Mouse (Mus musculus): Measurements from ENCODE around the gene 3110082I17Rik.
A peak's percentile ranks its signal among the peaks of the same experiment; 100 is the strongest.

3110082I17Rik gene

DNA sequence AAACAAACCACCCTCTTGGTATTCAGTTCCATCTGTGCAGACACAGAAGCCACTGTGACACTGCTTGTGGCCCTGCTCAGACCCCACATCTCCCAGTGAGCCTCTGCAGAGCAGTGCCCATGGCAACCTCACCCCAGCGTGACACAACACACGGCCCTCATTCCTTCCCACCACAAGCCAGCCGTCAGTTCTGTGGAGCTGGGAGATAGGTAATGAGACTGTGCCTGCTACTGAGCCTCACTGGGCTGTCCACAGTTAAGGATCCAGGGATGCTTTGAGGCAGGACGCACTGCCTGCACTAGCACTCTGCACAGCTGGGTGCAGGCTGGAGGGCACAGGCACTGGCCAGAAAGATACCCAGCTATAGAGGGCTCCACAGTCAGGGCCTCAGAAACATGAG, 10.4 kb downstream of the 3110082I17Rik start:
- peak; percentile 35 for DNase-seq

DNA sequence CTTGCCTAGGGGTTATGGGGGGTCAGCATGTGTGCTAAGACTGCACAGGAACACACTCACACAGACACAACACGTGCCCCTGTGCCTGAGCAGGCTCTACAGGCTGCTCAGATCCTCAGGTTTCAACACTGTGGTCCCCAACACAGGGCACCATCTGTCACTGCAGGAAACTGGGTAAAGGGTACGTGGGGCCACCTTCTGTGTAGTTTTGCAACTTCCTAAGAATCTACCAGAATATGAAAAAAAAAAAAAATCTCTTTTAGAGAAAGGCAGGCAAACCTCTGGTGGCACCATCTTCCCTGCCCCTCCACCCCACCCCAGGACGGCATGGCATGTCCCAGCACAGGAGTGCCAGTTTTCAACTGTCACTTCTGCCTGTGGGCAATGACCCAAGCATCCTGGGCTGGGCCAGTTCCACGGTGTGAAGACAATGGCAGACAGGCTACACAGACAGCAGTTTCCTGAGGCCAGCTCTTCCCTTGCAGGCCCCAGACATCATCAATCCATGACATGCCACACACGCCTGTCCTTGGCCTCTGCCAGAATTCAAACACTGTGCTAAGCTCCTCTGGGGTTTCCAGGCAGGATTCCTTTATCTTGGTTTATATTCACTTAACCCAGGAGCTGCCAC, 11.1 kb downstream of the 3110082I17Rik start:
- peak; percentile 70 for DNase-seq

DNA sequence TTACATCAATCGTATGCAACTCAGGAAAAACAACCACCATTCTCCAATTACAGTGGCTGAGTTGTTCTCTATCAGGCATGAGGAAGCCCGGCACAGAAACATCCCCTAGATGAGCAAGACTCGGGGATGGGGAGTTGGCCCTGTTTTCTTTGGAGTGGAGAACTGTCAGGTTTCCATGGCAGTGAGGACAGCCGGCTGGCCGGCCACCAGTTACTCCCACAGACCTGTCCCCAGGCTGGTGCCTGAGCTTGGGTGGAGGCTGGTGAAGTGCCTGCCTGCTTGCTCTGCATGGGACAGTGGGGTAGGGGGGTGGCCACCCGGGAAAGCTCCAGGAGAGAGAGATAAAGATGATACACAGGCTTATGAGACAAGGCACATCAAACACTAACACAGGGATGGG, 12.3 kb downstream of the 3110082I17Rik start:
- no peak for DNase-seq

DNA sequence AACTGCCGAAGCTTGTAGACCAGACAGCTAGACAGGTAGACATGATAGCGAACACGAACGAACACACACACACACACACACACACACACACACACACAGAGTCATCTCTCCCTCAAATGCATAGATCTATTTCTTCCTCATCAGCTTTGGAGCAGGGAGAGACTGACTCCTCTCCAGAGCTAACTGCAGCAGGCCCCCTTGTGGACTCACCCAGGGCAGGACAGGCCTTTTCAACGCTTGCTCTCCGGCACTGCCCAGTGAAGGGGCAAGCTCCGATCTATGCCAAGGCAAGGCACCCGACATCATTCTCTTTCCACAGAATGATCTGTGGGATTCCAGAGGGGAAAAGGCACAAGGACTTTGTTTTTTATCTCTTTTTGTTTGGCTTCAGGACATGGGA, 15.1 kb downstream of the 3110082I17Rik start:
- no peak for DNase-seq

DNA sequence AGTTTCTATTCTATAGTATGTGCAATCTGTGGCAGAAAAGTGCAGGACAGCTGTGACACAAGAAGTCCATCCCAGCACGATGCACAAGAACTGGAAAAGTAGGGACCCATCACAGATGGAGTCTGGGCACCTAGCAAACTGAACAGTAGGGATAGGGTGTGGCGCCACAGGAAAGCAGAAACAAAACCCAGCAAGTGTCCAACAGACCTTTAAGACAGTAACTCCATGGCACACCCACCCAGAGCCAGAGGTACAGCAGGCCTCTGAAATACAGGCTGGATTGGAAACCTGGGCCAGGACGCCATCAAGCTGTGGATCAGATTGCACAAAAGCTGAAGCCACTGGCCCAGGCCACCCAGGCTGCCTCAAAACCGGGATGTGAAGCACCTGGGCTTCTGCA, 17.4 kb downstream of the 3110082I17Rik start:
- DNase-seq = no peak

DNA sequence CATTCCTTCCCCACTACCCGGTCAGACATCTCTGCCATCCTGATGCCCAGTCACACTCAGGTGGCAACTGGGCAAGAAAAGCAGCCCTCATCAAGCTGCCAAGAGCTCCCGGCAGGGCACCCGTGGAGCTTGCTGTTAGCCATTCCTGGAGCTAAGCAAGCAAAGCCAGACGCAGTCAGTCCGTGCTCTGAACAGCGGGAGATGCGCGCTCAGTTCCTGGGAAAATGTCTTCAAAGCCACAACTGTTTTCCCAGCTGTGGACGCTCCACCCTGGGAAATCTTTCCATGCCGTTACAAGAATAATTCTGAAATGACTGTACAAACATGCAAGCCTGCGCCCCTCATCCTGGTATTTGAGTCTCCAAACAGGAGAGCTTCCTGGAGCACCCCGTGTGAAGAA, 17.9 kb downstream of the 3110082I17Rik start:
- DNase-seq = no peak

DNA sequence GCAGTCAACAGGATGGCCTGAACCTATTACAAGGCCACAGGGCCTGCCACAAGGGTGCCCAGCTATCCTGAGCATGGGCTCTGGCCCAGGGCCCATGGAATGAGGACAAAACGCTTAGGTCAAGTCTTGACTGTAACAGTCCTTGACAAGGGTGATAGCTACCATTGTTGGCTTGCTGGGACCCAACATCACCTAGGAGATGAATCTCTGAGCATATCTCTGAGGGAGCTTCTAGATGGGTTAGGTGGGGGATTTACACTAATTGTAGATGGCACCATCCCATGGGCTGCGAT, 18.7 kb downstream of the 3110082I17Rik start:
- DNase-seq = no peak

DNA sequence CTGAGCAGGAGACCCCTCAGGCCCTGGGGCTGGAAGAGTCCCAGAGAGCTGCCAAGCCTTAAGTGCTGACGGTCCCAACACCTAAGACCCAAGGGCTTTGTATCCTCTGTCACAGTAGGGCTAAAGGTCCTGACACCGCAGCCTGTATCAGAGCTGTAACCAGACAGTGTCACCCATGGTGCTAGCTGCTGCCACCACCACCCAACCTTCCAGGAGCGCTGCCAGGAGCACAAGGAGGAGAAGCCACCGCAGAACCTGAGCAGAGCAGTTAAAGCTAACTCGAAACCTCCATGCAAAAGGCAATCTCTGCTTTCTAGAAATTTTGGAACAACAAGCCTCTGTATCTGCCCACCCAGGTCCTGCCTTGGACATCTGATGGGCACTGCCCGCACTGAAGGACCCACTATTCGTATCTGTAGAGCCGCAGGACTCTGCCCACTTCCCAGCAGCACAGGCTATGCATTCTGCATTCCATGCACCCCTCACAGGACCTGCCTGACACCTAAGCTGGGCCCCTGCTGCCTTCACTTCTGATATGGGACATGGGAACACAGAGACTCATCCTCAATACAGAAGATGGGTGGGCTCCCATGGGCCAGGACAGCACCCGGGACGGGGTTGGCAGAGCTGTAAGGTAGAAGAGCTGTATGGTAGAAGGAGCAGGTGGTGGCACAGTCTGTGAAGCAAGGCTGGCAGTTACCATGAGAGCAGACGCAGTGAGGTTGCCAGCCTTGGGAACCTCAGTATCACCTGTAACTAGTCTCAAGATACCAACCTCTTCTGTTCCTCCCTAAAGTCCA, 19.2 kb downstream of the 3110082I17Rik start:
- no peak for DNase-seq

DNA sequence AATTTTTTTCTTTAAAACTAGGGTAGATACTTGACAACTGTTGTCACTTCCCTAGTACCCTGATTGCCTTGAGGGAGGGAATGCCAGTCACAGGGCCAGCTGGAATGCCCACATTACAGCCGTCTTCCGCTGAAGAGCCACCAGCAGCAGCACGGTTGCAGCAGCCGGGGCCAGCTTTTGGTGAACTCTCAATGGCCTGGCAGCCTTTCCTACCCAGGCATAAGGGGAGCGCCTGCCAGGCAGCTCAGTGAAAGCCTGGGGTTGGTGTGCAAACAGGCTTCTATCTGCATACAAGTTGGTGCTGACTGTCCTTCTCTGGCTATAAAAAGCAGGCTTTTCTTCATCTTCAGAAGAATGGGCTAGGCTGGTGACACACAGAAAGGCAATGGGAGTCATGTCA, 19.9 kb downstream of the 3110082I17Rik start:
- DNase-seq = no peak

DNA sequence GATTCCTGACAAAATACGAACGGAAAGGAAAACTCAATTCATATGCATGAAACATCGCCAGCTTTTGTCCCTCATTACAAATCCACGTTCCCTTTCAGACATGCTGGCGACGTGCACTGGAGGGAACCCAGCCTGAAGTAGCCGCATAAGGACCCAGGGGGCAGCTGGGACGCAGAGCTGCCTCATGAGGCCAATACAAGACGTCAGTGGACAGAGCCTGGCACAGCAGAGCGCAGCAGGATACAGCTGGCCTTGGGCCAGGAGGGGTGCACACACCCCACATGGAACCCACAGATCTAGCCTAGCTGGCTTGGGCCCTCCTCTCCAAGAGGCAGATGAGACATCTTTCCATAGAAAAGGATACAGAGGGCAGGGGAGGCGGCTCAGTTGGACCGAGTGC, 21.9 kb downstream of the 3110082I17Rik start:
- DNase-seq = no peak

DNA sequence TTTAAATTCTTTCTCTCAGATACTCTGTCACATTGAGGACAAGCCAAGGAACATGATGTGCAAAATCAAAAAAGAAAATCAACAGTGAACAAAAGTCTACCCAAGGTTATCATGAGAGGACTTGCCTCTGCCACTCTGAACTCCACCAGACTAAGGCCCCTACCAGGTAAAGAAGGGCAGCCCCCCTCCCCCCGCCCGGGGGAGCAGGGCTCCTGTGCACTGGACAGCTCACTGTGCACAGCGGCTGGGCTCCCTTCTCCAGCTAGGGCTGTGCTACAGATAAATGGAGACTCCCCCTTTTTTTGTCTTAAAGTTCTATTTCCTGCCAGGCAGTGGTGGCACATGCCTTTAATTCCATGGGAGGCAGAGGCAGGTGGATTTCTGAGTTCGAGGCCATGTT, 22.6 kb downstream of the 3110082I17Rik start:
- DNase-seq = no peak

DNA sequence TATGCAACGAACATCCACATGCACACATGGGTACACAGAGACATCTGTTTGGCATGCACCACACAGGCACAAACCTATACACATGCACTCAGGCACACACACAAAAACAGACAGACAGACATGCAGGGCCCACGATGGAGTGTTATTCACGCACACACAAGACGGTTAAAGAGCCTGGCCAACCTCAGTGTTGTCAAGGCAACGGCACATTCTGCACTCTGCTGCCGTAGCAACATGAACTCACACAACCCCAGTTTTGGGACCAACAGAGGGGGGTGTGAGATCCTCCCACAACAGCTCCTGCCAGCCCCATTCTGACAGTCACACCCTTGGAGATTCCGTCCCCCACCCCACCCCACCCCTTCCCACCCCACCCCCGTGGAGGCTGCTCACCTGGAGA, 25.4 kb downstream of the 3110082I17Rik start:
- no peak for DNase-seq

DNA sequence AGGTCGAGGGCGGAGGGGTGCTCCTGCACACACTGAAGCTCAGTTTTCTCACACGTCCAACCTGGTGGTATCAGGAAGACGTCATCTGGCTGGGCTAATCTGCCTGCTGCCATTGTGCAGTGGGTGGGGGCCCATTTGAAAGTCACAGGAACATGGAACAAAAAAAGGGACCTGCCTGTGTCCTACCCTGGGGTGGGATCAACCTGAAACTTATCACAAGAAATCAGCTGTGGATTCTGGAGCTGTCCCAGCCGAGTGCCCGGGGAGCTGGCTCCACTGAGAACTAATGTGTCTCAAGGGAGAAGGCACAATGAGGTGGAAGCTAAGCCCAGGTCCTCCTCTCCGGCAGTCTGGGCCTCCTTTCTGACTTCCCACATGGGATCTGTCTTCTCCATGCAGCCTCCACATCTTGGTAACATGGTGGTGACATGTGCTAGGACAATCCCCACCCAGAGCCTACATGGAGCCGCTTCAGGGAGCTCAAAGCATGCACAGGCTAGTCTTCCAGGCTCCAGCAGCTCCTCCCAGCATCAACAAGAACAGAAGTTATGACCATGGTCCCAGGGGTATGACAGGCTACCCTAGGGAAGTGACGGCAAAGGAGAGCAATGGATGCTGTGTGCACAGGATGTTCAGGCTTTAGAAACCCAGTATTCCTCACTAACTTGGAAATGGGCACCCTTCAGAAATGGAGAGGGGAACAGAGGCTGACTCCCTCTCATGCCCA, 26.3 kb downstream of the 3110082I17Rik start:
- DNase-seq = no peak

DNA sequence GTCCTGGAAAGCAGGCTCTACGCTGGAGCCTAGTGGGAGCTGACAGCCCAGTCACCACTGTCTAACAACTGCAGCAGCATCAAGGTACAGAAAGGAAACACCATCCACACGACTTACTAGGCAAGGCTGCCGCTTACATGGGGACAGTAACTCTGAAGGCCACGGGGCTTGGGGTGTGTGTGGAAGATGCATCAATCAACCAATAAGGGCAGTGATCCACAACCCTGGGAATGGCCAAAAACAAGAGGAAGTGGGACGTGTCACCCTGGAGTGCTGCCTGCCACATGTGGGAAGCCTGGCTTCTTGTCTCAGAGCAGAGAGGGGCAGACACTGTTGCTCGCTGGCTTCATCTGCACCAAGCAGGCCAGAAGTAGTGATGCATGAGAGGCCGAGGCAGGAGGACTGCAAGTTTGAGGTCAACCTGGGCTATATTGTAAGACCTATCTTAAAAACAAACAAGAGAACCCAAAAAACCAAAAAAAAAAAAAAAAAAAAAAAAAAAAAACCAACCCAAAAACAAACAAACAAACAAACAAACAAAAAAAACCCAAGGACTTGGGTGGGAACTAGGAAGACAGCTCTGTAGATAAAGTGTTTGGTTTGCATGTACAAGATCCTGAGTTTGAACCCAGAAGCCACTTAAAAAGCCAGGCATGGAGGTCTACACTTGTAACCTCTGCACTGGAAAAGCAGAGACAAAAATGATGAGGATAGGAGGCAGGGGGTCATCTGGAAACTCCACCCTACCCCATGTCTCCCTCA, 27.4 kb downstream of the 3110082I17Rik start:
- no peak for DNase-seq

DNA sequence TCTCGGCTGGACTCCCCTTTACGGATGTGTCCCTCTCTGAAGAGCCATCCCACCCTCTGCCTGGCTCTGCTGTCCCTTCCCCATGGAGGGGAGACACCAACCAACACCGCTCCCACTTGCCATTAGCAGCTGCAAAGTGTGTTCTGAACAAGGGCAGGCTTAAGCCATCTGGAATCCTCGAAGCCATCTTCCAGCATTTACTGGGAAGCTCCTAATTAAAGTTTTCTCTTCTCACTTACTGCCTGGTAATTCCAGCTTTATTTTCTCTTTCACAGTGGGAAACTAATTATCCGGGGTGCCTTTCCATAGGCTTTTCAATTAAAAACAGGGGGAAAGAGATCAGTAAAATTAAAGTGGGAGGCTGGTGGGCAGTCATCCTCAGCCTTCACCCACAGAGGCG, 28.0 kb downstream of the 3110082I17Rik start:
- no peak for DNase-seq

DNA sequence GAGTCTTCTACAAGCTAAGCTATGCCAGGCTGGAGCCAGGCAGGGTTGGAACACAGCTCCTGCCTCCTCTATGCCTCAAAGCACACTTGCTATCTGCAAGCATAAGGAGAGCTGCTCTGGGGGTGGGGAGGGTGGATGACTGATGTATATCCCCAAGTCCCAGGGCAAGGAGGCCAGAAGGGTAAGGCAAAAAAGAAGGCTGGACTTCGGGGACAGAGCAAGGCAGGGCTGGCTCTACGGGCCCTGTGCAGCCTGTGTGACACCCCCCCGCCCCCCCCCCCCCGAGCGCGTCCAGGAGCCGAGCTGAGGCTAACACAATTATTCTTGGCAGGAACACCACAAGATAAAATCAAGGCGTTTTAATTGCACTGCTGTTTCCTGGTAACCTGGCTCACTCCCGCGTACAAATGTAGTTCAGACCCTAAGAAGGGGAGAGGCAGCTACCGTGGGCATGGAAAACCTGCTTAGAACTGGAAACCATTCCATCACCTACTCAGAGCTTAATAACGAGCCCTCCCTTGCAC, 30.4 kb downstream of the 3110082I17Rik start:
- DNase-seq = no peak

DNA sequence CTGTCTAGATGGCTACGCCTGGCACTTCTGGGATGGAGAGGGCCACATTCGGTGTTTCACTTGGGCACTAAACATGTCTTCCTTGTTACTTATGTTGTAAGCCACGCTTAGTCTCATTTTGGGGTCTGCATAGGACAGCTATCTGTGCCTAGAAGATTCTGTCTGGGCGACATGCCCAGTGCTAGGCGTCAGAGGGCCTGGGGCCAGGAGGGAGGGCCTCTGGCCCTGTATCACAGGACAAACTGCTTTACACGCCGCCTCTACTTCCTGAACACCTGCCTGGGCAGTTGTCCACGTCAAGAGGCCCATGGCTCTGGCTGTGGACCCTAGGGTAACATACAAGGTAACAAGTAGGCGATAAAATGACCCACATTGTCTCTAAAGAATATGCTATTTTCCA, 32.3 kb downstream of the 3110082I17Rik start:
- no peak for DNase-seq

DNA sequence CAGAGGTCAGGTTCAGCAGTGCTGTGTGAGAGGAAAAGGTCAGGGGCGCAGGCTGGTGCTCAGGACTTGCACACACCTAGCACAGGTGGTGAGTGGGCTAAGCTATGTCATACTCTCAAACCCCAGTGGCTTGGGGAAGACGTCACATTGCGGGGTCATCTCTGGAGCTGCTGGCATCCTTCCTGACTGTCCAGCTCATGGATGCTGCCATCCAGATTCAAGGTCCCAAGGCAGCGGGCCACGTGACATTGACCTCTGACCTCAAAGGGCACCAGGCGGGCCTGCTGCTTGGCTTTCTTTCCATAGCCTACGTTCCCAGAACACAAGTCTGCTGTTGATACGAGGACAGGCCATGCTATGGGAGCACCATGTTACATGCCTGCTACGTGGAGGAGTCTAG, 33.3 kb downstream of the 3110082I17Rik start:
- DNase-seq = no peak

DNA sequence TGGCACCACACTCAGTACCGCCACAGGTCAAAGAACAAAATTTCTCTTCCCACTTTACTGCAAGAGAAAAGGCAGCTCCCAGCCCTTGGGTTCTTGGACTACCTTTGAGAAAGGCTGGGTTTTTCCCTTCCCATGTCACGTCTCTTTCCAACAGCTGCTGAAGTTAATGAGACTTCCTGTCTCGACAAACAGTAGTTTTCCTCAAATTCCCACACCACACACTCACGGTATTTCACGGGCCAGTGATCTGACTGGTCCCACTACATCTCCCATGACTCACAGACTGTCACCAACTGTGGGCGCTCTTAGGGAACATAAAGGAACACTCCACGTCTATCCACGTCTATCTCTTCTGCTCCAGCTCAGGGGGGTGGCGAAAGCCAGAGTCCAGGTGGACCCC, 35.1 kb downstream of the 3110082I17Rik start:
- DNase-seq = no peak

DNA sequence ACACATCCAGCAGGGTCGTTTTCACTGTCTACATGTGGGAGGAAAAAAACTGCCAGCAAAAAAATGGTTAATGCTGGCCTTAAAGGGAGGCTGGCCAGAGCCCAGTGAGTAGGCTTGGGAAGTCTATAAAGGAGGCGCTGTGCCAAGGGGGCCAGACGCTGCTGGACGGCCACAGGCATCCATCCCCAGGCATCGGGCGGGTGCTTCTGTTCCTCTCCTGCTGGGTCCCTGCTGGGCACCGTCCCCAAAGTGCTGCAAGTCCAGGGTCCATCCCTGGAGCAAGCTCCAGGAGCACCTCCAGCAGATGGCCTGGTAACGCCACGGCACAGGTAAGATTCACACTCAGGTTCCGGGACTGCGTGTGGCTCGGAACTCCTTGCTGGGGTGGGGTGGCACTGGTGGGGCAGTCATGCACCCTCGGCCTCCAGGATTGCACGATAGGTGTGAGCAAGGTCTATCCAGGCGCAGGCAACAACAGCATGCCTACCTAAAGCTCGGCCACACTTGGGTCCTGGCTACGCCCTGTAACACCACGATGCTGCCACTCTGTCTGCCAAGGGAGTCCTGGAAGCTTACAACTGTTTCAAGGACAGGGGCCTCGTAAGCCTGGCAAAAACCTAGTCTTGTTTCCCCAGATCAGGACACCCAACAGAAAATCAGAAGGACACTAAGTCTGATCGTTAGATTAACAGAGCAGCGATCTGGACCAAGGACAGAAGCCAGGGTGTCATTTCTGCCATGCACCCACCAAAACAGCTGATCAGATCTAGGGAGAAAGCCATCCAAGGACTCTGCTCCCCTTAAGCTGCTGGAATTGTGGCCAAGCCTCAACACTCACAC, 37.1 kb downstream of the 3110082I17Rik start, which contains the start of gene Gper1:
TSS of gene Gper1 (plus strand) at position 126 of the 840 bp plus-strand sequence.
- DNase-seq = no peak

DNA sequence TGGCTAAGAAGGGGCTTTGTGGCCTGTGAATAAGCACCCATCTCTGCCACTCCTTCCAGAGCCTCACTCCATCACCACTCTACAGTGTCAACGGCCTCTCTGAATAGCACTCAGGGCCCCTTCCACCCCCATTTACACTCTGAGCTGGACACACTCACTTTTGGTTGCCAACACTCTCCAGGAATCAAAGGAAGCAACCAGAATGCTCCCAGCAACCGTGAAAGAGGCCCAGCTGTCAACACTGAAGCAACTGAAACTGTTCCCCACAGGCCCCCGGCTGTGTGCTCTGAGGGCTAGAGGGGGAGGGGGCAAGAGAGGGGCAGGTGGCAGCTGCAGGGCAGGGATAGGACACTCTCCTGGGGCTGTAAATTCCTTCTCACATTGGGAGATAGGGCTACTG, 41.7 kb downstream of the 3110082I17Rik start:
- peak; percentile 77 for DNase-seq

DNA sequence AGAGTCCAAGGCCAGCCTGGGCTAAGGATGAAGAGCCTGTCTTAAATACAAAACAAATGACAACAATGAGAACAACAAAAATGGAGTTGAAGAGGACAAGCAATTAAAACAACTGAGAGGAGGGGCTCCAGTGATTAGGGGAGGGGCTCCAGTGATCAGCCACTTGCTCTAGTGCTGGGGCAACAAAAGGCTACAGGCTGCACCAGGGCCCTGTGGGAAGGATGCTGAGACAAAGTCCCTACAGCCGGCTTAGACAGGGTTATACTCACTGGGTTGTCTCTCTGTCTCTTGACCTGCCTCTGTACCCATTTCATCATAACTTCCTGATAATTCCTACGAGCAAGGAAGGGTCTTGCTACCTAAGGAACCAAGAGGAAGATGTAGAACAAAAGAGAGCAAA, 42.2 kb downstream of the 3110082I17Rik start:
- DNase-seq = no peak
